ENCODE assay signal across 8 mouse cellular contexts in the genomic region with DNA sequence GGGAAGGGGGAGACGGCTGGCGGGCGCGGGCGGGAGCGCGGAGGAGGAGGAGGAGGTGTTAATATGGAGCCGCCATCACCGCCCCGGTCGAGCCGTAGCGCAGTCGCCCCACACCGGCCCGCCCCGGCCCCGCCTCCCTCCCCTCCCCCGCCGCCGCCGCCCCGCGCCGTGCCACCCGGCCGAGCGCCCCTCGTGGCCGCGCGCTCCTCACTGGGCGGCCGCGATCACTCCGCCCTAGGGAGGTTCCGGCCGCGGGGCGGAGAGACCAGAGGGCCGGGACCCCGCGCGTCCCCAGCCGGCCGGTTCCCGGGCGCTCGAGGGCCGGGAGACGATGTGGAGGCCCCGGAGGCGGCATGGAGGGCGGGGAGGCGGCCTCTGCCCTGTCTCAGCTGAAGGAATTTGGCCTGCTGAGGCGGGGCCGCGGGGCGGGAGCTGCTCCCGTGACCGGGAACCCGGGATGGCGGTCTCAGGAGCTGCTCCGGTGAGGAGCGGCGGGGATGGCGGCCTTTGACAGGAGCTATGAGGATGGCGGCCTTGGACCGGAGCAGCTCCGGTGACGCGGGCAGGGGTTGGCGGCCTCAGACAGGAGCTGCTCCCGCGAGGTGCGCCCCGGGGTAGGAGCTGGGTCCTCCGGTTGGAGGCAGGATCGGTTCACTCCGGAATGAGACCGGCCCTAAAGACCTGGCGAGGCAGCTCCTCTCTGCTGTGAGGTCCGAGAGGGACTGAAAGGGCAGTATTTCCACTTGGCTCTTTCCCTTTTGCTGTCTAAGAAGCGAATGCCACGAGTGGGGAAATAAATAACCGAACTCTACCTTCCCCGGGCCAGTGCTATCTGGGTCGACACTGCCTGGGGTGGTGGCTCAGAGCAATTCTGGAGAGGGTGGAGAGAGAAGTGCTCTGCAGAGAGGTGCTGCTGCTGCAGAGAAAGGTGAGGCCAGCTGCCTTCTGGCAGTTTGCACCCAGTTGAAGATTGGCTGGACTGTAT. TPM values are rescaled to one million over a fixed set of nuclear protein-coding genes. Genes with fewer than 3 reads are reported as not detected.
DNase-seq lines count a peak whose midpoint lies in the region; ATAC-seq and TF ChIP-seq lines count a peak whose summit lies in the region.

A gene (minus strand): TSS at position 137 of the 985 bp plus-strand sequence.

- TF ChIP-seq CTCF in C2C12 (IDR thresholded peaks at IDR 0.05; ENCODE audit: control insufficient read depth, insufficient read depth, insufficient read length), result peak; percentile 51
- TF ChIP-seq CTCF in brain, embryonic 14.5 days (IDR thresholded peaks at IDR 0.05; ENCODE audit: borderline replicate concordance, extremely low read depth, insufficient read depth, insufficient read length), result peak; percentile 26; the same call in 1 of the 2 replicates
- peak; percentile 37; the same call in 1 of the 2 replicates for TF ChIP-seq CTCF in kidney, postnatal 0 days (IDR thresholded peaks at IDR 0.05; ENCODE audit: low read depth)

- peak within 1 kb of the TSS; percentile 100 for H3K27ac ChIP-seq in heart, embryonic 12.5 days (ENCODE audit: poor library complexity, severe bottlenecking)
- peak within 1 kb of the TSS; percentile 98 for H3K27ac ChIP-seq in kidney, postnatal 0 days
- peak within 1 kb of the TSS; percentile 84 for H3K27ac ChIP-seq in liver, embryonic 11.5 days (ENCODE audit: low read depth, low read length)
- peak within 1 kb of the TSS; percentile 97 for H3K27ac ChIP-seq in stomach, embryonic 14.5 days (ENCODE audit: low read length)

- H3K4me3 ChIP-seq in C2C12 (ENCODE audit: insufficient read depth, poor library complexity, severe bottlenecking), result peak within 1 kb of the TSS; percentile 60
- peak within 1 kb of the TSS; percentile 94 for H3K4me3 ChIP-seq in erythroblast, embryonic 14.5 days (replicated peaks)
- peak within 1 kb of the TSS; percentile 77 for H3K4me3 ChIP-seq in heart, embryonic 12.5 days
- H3K4me3 ChIP-seq in kidney, postnatal 0 days (replicated peaks; ENCODE audit: low read depth, low read length), result peak within 1 kb of the TSS; percentile 84
- peak within 1 kb of the TSS; percentile 78 for H3K4me3 ChIP-seq in liver, embryonic 11.5 days (ENCODE audit: low read depth, low read length)
- H3K4me3 ChIP-seq in stomach, embryonic 14.5 days (ENCODE audit: low read depth, low read length), result peak within 1 kb of the TSS; percentile 80

- TF ChIP-seq POLR2A in brain, embryonic 14.5 days (IDR thresholded peaks at IDR 0.05; ENCODE audit: borderline replicate concordance, extremely low read depth, insufficient read depth, insufficient read length, poor library complexity, severe bottlenecking), result peak; percentile 77; the same call in 1 of the 2 replicates

- peaks cover 3% of the 10 kb centered on the region for H3K9me3 ChIP-seq in erythroblast, embryonic 14.5 days (ENCODE audit: control insufficient read depth, low read length)
- no peaks in the 10 kb centered on the region for H3K9me3 ChIP-seq in heart, embryonic 12.5 days (replicated peaks)
- H3K9me3 ChIP-seq in kidney, postnatal 0 days (replicated peaks; ENCODE audit: low read length), result no peaks in the 10 kb centered on the region
- H3K9me3 ChIP-seq in liver, embryonic 11.5 days (ENCODE audit: control insufficient read depth, low read length), result no peaks in the 10 kb centered on the region
- no peaks in the 10 kb centered on the region for H3K9me3 ChIP-seq in stomach, embryonic 14.5 days (ENCODE audit: control insufficient read depth, low read depth, low read length)

- no peaks in the 10 kb centered on the region for H3K27me3 ChIP-seq in C2C12 (ENCODE audit: control insufficient read depth, insufficient read depth, insufficient read length)
- H3K27me3 ChIP-seq in erythroblast, embryonic 14.5 days (ENCODE audit: control insufficient read depth), result no peaks in the 10 kb centered on the region
- H3K27me3 ChIP-seq in heart, embryonic 12.5 days (replicated peaks), result no peaks in the 10 kb centered on the region
- H3K27me3 ChIP-seq in kidney, postnatal 0 days (ENCODE audit: insufficient read depth, low read length), result no peaks in the 10 kb centered on the region
- no peaks in the 10 kb centered on the region for H3K27me3 ChIP-seq in liver, embryonic 11.5 days (replicated peaks; ENCODE audit: control insufficient read depth, insufficient read depth, low read length)
- no peaks in the 10 kb centered on the region for H3K27me3 ChIP-seq in stomach, embryonic 14.5 days (ENCODE audit: control insufficient read depth, insufficient read depth, low read length)

- H3K79me2 ChIP-seq in C2C12 (ENCODE audit: control insufficient read depth, insufficient read depth), result peaks cover 39% of the 10 kb centered on the region

- H3K4me1 ChIP-seq in erythroblast, embryonic 14.5 days (ENCODE audit: control insufficient read depth), result peaks cover 36% of the 10 kb centered on the region
- H3K4me1 ChIP-seq in heart, embryonic 12.5 days (replicated peaks), result peaks cover 15% of the 10 kb centered on the region
- H3K4me1 ChIP-seq in kidney, postnatal 0 days (replicated peaks; ENCODE audit: insufficient read depth, low read length), result peaks cover 11% of the 10 kb centered on the region; the same call in 1 of the 2 replicates
- peaks cover 12% of the 10 kb centered on the region for H3K4me1 ChIP-seq in liver, embryonic 11.5 days (replicated peaks; ENCODE audit: control insufficient read depth, insufficient read depth, low read length)
- peaks cover 12% of the 10 kb centered on the region; the same call in 1 of the 2 replicates for H3K4me1 ChIP-seq in stomach, embryonic 14.5 days (ENCODE audit: control insufficient read depth, insufficient read depth, low read length)

- peaks cover 10% of the 10 kb centered on the region for H3K79me3 ChIP-seq in C2C12 (ENCODE audit: low read depth)

- peak within 1 kb of the TSS; percentile 88 for H3K4me2 ChIP-seq in heart, embryonic 12.5 days
- H3K4me2 ChIP-seq in kidney, postnatal 0 days (ENCODE audit: low read length), result peak within 1 kb of the TSS; percentile 82
- H3K4me2 ChIP-seq in liver, embryonic 11.5 days, result peak within 1 kb of the TSS; percentile 89
- peak within 1 kb of the TSS; percentile 88 for H3K4me2 ChIP-seq in stomach, embryonic 14.5 days (replicated peaks; ENCODE audit: low read depth, low read length)

- DNase-seq in brain, embryonic 14.5 days (ENCODE audit: low read depth), result peak; percentile 92
- peak; percentile 84 for DNase-seq in kidney, postnatal 0 days (ENCODE audit: low spot score)
- DNase-seq in liver, embryonic 11.5 days (ENCODE audit: low spot score), result peak; percentile 85
- peak; percentile 64 for DNase-seq in naive thymus-derived CD4-positive, alpha-beta T cell, adult 2 months (ENCODE audit: low read depth)

- peak; percentile 91 for ATAC-seq in heart, embryonic 12.5 days (ENCODE audit: insufficient number of reproducible peaks, low FRiP score)
- ATAC-seq in kidney, postnatal 0 days (replicated peaks; ENCODE audit: low FRiP score, low read depth), result peak; percentile 82
- ATAC-seq in liver, embryonic 11.5 days (replicated peaks; ENCODE audit: low FRiP score), result peak; percentile 83
- peak; percentile 86 for ATAC-seq in stomach, embryonic 14.5 days (ENCODE audit: insufficient number of reproducible peaks, insufficient read depth, low FRiP score, low read depth)

- peak within 1 kb of the TSS; percentile 91 for H3K9ac ChIP-seq in heart, embryonic 12.5 days
- peak within 1 kb of the TSS; percentile 95 for H3K9ac ChIP-seq in kidney, postnatal 0 days (ENCODE audit: low read depth, low read length)
- peak within 1 kb of the TSS; percentile 90 for H3K9ac ChIP-seq in liver, embryonic 11.5 days (ENCODE audit: low read depth, low read length)
- peak within 1 kb of the TSS; percentile 87 for H3K9ac ChIP-seq in stomach, embryonic 14.5 days (replicated peaks; ENCODE audit: low read depth, low read length)

- 0% methylated on average over 60 of the region's 88 CpGs for WGBS in heart, embryonic 12.5 days
- under 1% methylated on average over 53 of the region's 88 CpGs for WGBS in kidney, postnatal 0 days
- under 1% methylated on average over 67 of the region's 88 CpGs for WGBS in liver, embryonic 11.5 days
- under 1% methylated on average over 46 of the region's 88 CpGs for WGBS in stomach, embryonic 14.5 days

- H3K36me3 ChIP-seq in C2C12 (ENCODE audit: control insufficient read depth, insufficient read depth), result peaks cover 5% of the 10 kb centered on the region
- H3K36me3 ChIP-seq in erythroblast, embryonic 14.5 days (ENCODE audit: control insufficient read depth), result peaks cover 13% of the 10 kb centered on the region
- peaks cover 3% of the 10 kb centered on the region; the same call in 1 of the 2 replicates for H3K36me3 ChIP-seq in heart, embryonic 12.5 days
- 0 out of 2 replicates have a peak, but pooled peaks cover 3% of the 10 kb centered on the region for H3K36me3 ChIP-seq in kidney, postnatal 0 days (ENCODE audit: insufficient read depth, low read length)
- no peaks in the 10 kb centered on the region; the same call in 1 of the 2 replicates for H3K36me3 ChIP-seq in liver, embryonic 11.5 days (ENCODE audit: control insufficient read depth, insufficient read depth, low read length)
- H3K36me3 ChIP-seq in stomach, embryonic 14.5 days (ENCODE audit: control insufficient read depth, insufficient read depth, low read length), result peaks cover 6% of the 10 kb centered on the region; the same call in 1 of the 2 replicates

- peak within 1 kb of the TSS; percentile 99 for H3ac ChIP-seq in C2C12 (ENCODE audit: control insufficient read depth, insufficient read length, low read depth)

TF ChIP-seq in C2C12, 6 proteins besides CTCF, POLR2A, EP300 and RAD21:
- TF ChIP-seq USF1 (IDR thresholded peaks at IDR 0.05; ENCODE audit: low read depth), result no peak
- TF ChIP-seq MYOG (IDR thresholded peaks at IDR 0.05; ENCODE audit: control insufficient read depth, extremely low read depth, insufficient read length), result no peak
- TF ChIP-seq FOSL1 (IDR thresholded peaks at IDR 0.05; ENCODE audit: insufficient read depth, low read length, poor library complexity, severe bottlenecking), result no peak
- peak; percentile 5 for TF ChIP-seq MAX (IDR thresholded peaks at IDR 0.05)
- no peak for TF ChIP-seq CEBPB (IDR thresholded peaks at IDR 0.05; ENCODE audit: low read depth)

RNA-seq across cellular contexts. Expression of the gene that starts here (rescaled TPM):
- polyA plus RNA-seq in C2C12 (2012; fragmentation: generic; extraction: Trizol), result 8.6 TPM
- 47.0 and 48.5 TPM in 2 replicates for polyA plus RNA-seq in brain, embryonic 14.5 days (2012; rRNA removed)
- 1.1 and 1.6 TPM in 2 replicates for polyA plus RNA-seq in erythroblast, embryonic 14.5 days (2012)
- 31.3 and 31.6 TPM in 2 replicates for polyA plus RNA-seq in heart, embryonic 12.5 days (2016; fragmentation: Nextera tagmentation; extraction: Ambion mirVana)
- 29.9 and 33.8 TPM in 2 replicates for polyA plus RNA-seq in kidney, postnatal 0 days (2015; fragmentation: Nextera tagmentation; extraction: Ambion mirVana)
- polyA plus RNA-seq in liver, embryonic 11.5 days (2014; fragmentation: Nextera tagmentation; extraction: Ambion mirVana), result 14.8 and 15.0 TPM in 2 replicates
- polyA plus RNA-seq in stomach, embryonic 14.5 days (2014; fragmentation: Nextera tagmentation; extraction: Ambion mirVana), result 36.3 and 36.8 TPM in 2 replicates

Comparison
In these comparisons a context has a peak if more than half of its experiments do, and no peak if none do; other contexts are left out.
1. Peak in every context shown above with its lines: DNase-seq, ATAC-seq, H3K4me3 ChIP-seq and H3K27ac ChIP-seq.